Mouse (Mus musculus): ENCODE measurements around the gene Apba3. TPM values are rescaled to one million over a fixed set of nuclear protein-coding genes. Genes with fewer than 3 reads are reported as not detected.

Gene Apba3
- polyA plus RNA-seq, 1 experiment from 2014 or later: 36.9 TPM

GRCm38 (mm10) chr10:81293334-81294030, 26.7 kb downstream of the Apba3 start:
- Histone ChIP-seq H3K9ac (peak overlapping the region; percentile 86), H3K27ac (peak overlapping the region; percentile 92), H3K4me2 (replicated peaks) (peak overlapping the region; percentile 99), H3K4me1 (peaks cover 37% of the 10 kb centered on the region), H3K36me3 (peaks cover 5% of the 10 kb centered on the region; the same call in 1 of the 2 replicates), H3K9me3 (replicated peaks) (no peaks in the 10 kb centered on the region), H3K27me3 (peaks cover 25% of the 10 kb centered on the region), H3K4me3 (peak overlapping the region; percentile 81)
- WGBS: 4% methylated on average over 25 of the region's 25 CpGs
- no peak; the same call in 1 of the 2 replicates for ATAC-seq (ENCODE audit: low FRiP score)

DNA sequence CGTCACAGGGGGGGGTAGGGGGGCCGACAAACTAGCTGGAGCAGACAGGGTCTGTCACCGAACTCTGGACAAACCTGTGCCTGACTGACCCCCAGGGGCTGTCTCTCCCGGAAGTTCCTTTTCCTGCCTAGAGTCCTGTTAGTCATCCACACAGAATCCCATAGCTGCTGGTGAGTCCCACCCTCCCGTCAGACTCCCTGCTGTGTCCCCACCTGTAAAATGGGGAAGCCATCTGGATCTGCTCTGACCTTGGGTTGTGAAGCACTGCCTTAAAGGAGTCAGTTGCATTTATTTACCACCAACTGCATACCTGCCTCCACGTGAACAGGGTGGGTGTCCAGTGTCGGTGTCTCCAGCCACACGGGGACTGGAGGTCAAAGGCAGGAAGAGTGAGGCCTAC, 27.7 kb downstream of the Apba3 start:
- ATAC-seq (ENCODE audit: low FRiP score): no peak
- peaks cover 5% of the 10 kb centered on the region; the same call in 1 of the 2 replicates for H3K36me3 ChIP-seq
- H3K9me3 ChIP-seq (replicated peaks): no peaks in the 10 kb centered on the region
- peaks cover 38% of the 10 kb centered on the region for H3K4me1 ChIP-seq
- H3K9ac ChIP-seq: peak overlapping the region; percentile 86
- WGBS: 59% methylated on average over 8 of the region's 8 CpGs
- peaks cover 21% of the 10 kb centered on the region for H3K27me3 ChIP-seq
- no peak overlapping the region for H3K27ac ChIP-seq
- peak overlapping the region; percentile 99 for H3K4me2 ChIP-seq (replicated peaks)
- peak overlapping the region; percentile 81 for H3K4me3 ChIP-seq

DNA sequence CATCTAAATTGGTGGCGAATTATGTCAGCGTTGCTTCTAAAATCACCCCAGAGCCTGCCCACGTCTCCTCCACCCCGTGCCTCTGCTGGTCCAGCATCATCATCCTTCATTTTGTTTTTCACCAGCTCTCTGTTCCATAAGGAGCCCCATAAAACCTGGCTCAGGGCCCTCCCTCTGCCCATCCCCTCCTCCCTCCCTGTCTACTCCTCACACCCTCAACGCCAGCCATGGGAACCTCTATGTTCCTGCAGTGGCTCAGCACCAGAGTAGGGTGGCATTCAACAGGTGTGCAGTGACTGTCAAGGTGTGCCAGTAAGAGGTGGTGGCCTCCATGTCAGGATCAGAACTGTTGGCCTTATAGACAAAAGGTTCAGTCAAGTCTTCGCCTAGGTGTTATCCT, 28.4 kb downstream of the Apba3 start:
- no peak overlapping the region for H3K27ac ChIP-seq
- WGBS: 97% methylated on average over 6 of the region's 6 CpGs
- H3K27me3 ChIP-seq: peaks cover 13% of the 10 kb centered on the region
- H3K4me3 ChIP-seq: 0 out of 2 replicates have a peak overlapping the region, but pooled peaks have one; percentile 81
- H3K36me3 ChIP-seq: peaks cover 5% of the 10 kb centered on the region; the same call in 1 of the 2 replicates
- peaks cover 42% of the 10 kb centered on the region for H3K4me1 ChIP-seq
- ATAC-seq (ENCODE audit: low FRiP score): no peak
- no peak overlapping the region for H3K9ac ChIP-seq
- H3K4me2 ChIP-seq (replicated peaks): no peak overlapping the region
- H3K9me3 ChIP-seq (replicated peaks): no peaks in the 10 kb centered on the region

- ATAC-seq (ENCODE audit: low FRiP score): no peak
- Histone ChIP-seq H3K4me1 (peaks cover 50% of the 10 kb centered on the region), H3K4me3 (no peak overlapping the region), H3K27ac (no peak overlapping the region; the same call in 1 of the 2 replicates), H3K36me3 (peaks cover 5% of the 10 kb centered on the region; the same call in 1 of the 2 replicates), H3K27me3 (no peaks in the 10 kb centered on the region), H3K9me3 (replicated peaks) (no peaks in the 10 kb centered on the region), H3K4me2 (replicated peaks) (no peak overlapping the region), H3K9ac (no peak overlapping the region)
- WGBS: 72% methylated on average over 6 of the region's 6 CpGs
Observed at GRCm38 (mm10) chr10:81297246-81297645, 30.5 kb downstream of the Apba3 start.

DNA sequence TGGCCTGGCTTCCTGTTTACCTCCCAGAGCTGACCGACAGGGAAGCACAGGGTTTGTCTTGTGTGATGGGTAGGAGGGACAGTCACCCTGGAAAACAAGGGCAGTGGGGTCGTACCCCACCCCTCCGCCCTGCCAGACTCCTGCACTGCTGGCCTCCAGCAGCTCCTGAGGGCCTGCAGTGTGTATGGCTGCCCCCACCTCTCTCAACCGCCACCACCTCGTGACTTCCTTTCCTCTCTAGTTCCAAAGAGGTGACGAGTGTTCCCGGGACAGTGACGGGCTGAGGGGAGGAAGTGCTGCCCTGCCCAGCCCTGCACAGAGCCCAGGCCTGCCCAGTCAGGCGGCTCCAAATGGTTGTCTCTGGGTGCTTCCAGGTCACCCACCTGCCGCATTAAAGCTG, 31.1 kb downstream of the Apba3 start:
- H3K4me2 ChIP-seq (replicated peaks): no peak overlapping the region
- no peak overlapping the region for H3K9ac ChIP-seq
- no peak overlapping the region for H3K4me3 ChIP-seq
- H3K27me3 ChIP-seq: no peaks in the 10 kb centered on the region
- 67% methylated on average over 10 of the region's 10 CpGs for WGBS
- no peak overlapping the region for H3K27ac ChIP-seq
- peaks cover 52% of the 10 kb centered on the region for H3K4me1 ChIP-seq
- no peak for ATAC-seq (ENCODE audit: low FRiP score)
- H3K36me3 ChIP-seq: peaks cover 5% of the 10 kb centered on the region; the same call in 1 of the 2 replicates
- no peaks in the 10 kb centered on the region for H3K9me3 ChIP-seq (replicated peaks)

DNA sequence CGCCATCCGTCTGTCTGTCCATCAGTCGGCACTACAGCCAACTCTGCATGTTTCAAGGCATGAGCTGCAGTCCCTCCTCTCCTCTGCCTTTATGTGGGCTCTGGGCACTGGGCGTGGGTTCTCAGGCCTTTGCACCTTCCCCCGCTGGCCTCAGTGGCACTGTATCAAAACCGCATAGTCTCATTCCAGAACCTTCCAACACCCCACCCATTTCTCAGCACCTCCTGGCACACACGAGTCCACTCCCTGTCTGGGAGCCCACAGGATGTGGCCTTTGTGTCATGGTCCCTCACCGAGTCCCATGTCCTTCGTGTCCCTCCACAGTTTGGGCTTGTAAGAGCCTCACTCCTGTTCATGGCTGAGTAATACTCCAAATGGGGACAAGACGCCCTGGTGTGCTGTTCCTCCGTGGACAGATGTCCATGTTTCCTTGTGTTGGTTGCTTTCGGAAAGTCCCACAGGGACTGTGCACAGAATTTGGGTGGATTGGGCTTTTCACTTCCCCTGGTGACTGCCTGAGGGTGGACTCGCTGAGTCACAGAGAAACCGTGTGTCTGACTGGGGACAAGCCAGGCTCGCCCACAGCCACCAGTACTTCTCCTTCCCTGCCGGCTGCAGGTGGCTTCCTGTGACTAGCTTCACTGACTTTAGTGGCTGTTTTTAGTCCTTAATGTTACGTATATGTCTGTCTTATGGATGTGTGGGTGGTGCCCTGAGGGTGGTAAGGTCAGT, 31.8 kb downstream of the Apba3 start:
- H3K4me1 ChIP-seq: peaks cover 55% of the 10 kb centered on the region

GRCm38 (mm10) chr10:81299585-81300351, 33.0 kb downstream of the Apba3 start:
- Histone ChIP-seq H3K9ac (no peak overlapping the region), H3K27me3 (no peaks in the 10 kb centered on the region), H3K27ac (no peak overlapping the region), H3K4me1 (peaks cover 46% of the 10 kb centered on the region), H3K9me3 (replicated peaks) (no peaks in the 10 kb centered on the region), H3K36me3 (peaks cover 5% of the 10 kb centered on the region; the same call in 1 of the 2 replicates), H3K4me3 (no peak overlapping the region), H3K4me2 (replicated peaks) (no peak overlapping the region)
- no peak for ATAC-seq (ENCODE audit: low FRiP score)
- 88% methylated on average over 14 of the region's 14 CpGs for WGBS

More for the DNA sequence above, 31.8 kb downstream of the Apba3 start:
- H3K9me3 ChIP-seq (replicated peaks): no peaks in the 10 kb centered on the region
- WGBS: 95% methylated on average over 17 of the region's 17 CpGs
- H3K9ac ChIP-seq: no peak overlapping the region
- H3K27ac ChIP-seq: no peak overlapping the region
- no peaks in the 10 kb centered on the region for H3K27me3 ChIP-seq
- no peak overlapping the region for H3K4me3 ChIP-seq
- peaks cover 5% of the 10 kb centered on the region; the same call in 1 of the 2 replicates for H3K36me3 ChIP-seq
- no peak overlapping the region for H3K4me2 ChIP-seq (replicated peaks)
- no peak for ATAC-seq (ENCODE audit: low FRiP score)

DNA sequence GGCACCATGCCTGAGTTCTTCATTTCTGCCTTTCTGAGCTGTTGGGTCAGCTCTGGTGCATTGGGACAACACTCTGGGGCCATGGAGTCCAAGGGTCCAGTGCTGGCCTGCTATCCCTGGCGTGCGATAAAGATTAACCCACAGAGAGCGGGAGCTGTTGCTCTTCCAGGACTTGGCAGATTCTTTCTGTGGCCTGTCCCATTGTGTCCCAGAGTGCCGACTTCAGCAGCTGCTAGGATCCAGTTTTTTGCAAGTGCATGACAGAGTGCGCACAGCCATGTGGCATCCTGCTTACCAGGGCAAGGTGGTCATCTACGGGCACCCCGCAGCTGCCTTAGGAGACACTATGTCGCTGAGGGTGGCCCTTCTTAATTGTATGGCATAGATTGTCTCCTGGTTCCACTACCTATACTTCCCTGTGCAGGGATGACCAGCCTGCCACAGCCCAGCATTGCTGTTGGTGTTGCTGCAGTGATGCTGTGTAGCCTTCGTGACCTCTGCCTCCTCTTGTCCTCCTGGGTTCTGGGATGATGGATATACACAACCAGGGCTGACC, 33.7 kb downstream of the Apba3 start:
- 78% methylated on average over 9 of the region's 9 CpGs for WGBS
- no peak overlapping the region for H3K4me3 ChIP-seq
- H3K4me2 ChIP-seq (replicated peaks): no peak overlapping the region
- H3K27ac ChIP-seq: no peak overlapping the region
- peaks cover 42% of the 10 kb centered on the region for H3K4me1 ChIP-seq
- 0 out of 2 replicates have a peak overlapping the region, but pooled peaks have one; percentile 18 for H3K9ac ChIP-seq
- no peak for ATAC-seq (ENCODE audit: low FRiP score)
- H3K9me3 ChIP-seq (replicated peaks): no peaks in the 10 kb centered on the region
- H3K36me3 ChIP-seq: peaks cover 9% of the 10 kb centered on the region
- no peaks in the 10 kb centered on the region for H3K27me3 ChIP-seq

DNA sequence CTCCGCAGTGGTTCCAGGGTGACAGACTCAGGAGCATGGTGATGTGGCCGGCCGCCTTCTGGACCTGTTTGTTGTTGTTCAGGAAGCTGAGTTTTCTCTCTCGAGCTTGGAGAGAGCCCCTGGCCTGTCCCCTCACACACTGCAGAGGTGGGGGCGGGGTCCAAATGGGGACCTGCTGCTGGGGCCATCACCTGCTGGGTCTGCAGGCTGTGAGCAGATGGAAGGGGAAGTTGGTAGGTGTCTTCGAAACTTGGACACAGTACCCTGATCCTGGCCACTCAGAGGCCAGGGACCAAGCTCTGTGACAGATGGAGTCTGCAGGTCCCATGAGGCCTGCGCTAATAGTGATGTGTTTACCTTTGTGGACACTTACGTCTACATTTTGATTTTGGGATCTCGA, 34.6 kb downstream of the Apba3 start:
- Histone ChIP-seq H3K9ac (no peak overlapping the region), H3K27ac (no peak overlapping the region), H3K4me3 (no peak overlapping the region), H3K9me3 (replicated peaks) (no peaks in the 10 kb centered on the region), H3K27me3 (no peaks in the 10 kb centered on the region), H3K36me3 (peaks cover 13% of the 10 kb centered on the region), H3K4me2 (replicated peaks) (no peak overlapping the region), H3K4me1 (peaks cover 39% of the 10 kb centered on the region)
- ATAC-seq (ENCODE audit: low FRiP score): no peak
- WGBS: 72% methylated on average over 9 of the region's 9 CpGs

- Histone ChIP-seq H3K36me3 (peaks cover 23% of the 10 kb centered on the region), H3K27ac (no peak overlapping the region), H3K4me1 (peaks cover 37% of the 10 kb centered on the region), H3K27me3 (no peaks in the 10 kb centered on the region), H3K4me3 (no peak overlapping the region), H3K4me2 (replicated peaks) (no peak overlapping the region), H3K9ac (0 out of 2 replicates have a peak overlapping the region, but pooled peaks have one; percentile 0), H3K9me3 (replicated peaks) (no peaks in the 10 kb centered on the region)
- 59% methylated on average over 4 of the region's 4 CpGs for WGBS
- no peak for ATAC-seq (ENCODE audit: low FRiP score)
Observed at GRCm38 (mm10) chr10:81302288-81302687, 35.5 kb downstream of the Apba3 start.

- no peaks in the 10 kb centered on the region for H3K9me3 ChIP-seq (replicated peaks)
- H3K4me3 ChIP-seq: no peak overlapping the region
- no peak overlapping the region for H3K4me2 ChIP-seq (replicated peaks)
- H3K27me3 ChIP-seq: no peaks in the 10 kb centered on the region
- peak overlapping the region; percentile 4; the same call in 1 of the 2 replicates for H3K9ac ChIP-seq
- H3K36me3 ChIP-seq: peaks cover 28% of the 10 kb centered on the region
- ATAC-seq (ENCODE audit: low FRiP score): no peak
- H3K27ac ChIP-seq: no peak overlapping the region
- H3K4me1 ChIP-seq: peaks cover 33% of the 10 kb centered on the region
- WGBS: 65% methylated on average over 14 of the region's 14 CpGs
Observed at GRCm38 (mm10) chr10:81302781-81303218, 36.0 kb downstream of the Apba3 start.

Data from hindbrain, embryonic 12.5 days (tissue).